Mouse (Mus musculus) brain, embryonic 14.5 days (tissue): ENCODE results near the gene Pabpn1l.

ENCODE experiments used
- CTCF ChIP-seq: fragments of 200-500 bp; IDR thresholded peaks from 2 replicates; pipeline ENCODE4 v1.5.1; 2012; ENCODE audit warnings: inconsistent platforms, mild to moderate bottlenecking, moderate library complexity, borderline replicate concordance; ENCODE audit not compliant: insufficient read depth, insufficient read length; ENCODE audit errors: extremely low read depth
- POLR2A ChIP-seq: fragments of 200-500 bp; IDR thresholded peaks from 2 replicates; pipeline ENCODE4 v1.6.1; 2012; ENCODE audit warnings: mild to moderate bottlenecking, inconsistent platforms, borderline replicate concordance; ENCODE audit not compliant: poor library complexity, insufficient read depth, insufficient read length, severe bottlenecking; ENCODE audit errors: extremely low read depth

DNA sequence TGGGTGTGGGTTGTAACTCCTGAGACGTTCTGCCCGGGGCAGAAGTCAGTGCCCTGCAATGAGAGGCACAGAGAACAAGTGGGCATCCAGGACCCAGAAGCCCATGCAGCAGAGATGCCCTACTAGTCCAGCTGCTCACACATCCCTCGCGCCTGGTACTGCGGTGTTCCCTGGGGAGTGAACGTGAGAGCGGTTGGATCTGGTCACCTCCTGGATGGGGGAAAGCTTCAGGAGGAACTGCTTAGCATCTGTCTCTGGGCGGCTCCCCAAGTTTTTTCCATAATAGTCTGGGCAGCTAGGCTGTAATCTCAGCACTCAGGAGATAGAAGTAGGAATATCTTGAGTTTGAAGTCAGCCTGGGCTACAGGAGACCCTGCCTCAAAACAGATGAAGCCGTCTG lies 37.6 kb downstream of the Pabpn1l start:
- TF ChIP-seq POLR2A, result no peak
- TF ChIP-seq CTCF, result no peak
